Mouse (Mus musculus) ES-E14 (cell line): ENCODE measurements around the gene Phf6.

Experiments
- MAFK ChIP-seq: IDR thresholded peaks from 2 replicates; pipeline ENCODE4 v1.6.1; 2014; ENCODE audit warnings: mild to moderate bottlenecking, low read depth, low read length, inconsistent platforms; ENCODE audit not compliant: insufficient read depth
- ZC3H11A ChIP-seq: IDR thresholded peaks from 2 replicates; pipeline ENCODE4 v1.6.1; 2012; ENCODE audit warnings: low read depth, mild to moderate bottlenecking, inconsistent platforms, low read length, borderline replicate concordance
- ZNF384 ChIP-seq: IDR thresholded peaks from 2 replicates; pipeline ENCODE4 v1.6.1; 2012; ENCODE audit warnings: low read depth, low read length, inconsistent platforms

DNA sequence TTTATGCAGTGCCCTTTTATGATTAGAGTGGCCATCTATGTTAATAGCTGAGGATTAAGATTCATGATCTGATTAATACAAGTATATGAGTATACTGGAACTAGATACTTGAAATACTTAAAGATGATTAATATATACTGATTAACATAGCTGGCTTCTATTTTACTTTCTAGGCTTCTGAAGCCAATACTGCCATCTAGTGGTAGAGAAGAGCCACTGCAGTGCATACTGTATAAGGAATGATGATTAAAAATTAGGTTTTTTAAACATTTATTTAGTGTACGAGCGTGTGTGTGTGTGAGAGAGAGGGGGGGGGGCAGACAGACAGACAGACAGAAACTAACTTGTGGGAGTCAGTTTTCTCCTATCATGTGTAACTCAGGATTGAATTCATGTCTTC is 22.4 kb downstream of the Phf6 start:
- no peak for TF ChIP-seq ZNF384
- no peak for TF ChIP-seq MAFK
- no peak for TF ChIP-seq ZC3H11A
